Mouse (Mus musculus) testis, postnatal 10 days (tissue): ENCODE measurements at regions not wholly inside any gene's neighbourhood (a gene's known extent, or its start where the extent isn't known, plus 50 kb on each side); places are given as distances from the start of the nearest gene placed in this dataset.
A peak's percentile ranks its signal among the peaks of the same experiment; 100 is the strongest.
"Not testable (repeated sequence)": the region's sequence is repeated elsewhere in the genome, so short reads cannot be mapped to it uniquely, and the experiment has no call there.

ENCODE experiments used
- DNase-seq: peaks from one replicate; pipeline ENCODE4 v3.0.0; 2021; ENCODE audit warnings: low spot score

DNA sequence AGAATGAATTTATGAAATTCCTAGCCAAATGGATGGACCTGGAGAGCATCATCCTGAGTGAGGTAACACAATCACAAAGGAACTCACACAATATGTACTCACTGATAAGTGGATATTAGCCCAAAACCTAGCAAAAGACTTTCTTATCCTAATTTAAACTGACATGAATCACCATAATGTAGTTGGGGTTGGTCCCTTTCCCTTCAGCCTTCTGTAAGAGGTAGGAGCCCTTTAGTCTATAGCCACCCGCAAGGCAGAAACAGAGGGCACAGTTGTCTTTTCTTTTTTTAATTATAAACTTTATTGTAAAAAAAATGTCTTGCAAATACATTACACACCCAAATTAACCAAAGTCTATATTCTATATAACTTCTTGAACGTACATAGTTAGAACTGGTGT, 81.3 kb downstream of the Ogfrl1 start:
- DNase-seq, result not testable (repeated sequence)

DNA sequence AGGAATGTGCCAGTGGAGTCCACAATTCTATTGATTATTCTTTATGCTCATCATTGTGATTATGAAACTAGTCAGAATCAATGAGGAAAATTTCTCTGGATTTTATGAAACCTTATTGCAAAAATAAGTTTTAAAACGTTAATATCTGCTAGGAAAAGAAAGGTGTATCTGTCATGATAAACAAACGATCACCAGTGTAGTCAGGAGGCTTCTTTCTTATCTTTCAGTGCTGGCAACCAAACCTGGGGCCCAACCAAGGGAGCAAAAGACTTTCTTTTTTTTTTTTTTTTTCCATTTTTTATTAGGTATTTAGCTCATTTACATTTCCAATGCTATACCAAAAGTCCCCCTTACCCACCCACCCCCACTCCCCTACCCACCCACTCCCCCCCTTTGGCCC, 82.7 kb downstream of the Ogfrl1 start:
- DNase-seq, result not testable (repeated sequence)

- no peak for DNase-seq
Measured at GRCm38 (mm10) chr1:23292718-23293117, 104.9 kb downstream of the Ogfrl1 start.

DNA sequence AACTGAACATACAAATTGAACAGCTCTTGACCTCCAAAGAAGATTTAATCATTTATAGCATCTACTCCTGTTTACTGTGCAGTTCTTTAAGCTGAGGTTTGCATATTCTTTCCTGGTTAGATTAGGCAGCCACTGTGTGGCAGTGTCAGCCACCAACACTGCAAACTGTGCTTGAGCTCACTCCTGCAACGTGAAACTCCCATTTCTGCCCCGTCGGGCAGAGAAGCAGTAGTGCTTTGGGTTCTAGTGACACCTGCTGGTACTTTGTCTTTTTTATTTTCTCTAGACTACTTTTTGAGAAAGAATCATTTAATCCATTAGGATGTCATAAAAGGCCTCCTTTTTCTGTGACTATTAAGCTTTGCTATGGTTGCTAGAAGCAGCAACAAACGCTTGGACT, 110.8 kb downstream of the Ogfrl1 start:
- peak; percentile 50 for DNase-seq

DNA sequence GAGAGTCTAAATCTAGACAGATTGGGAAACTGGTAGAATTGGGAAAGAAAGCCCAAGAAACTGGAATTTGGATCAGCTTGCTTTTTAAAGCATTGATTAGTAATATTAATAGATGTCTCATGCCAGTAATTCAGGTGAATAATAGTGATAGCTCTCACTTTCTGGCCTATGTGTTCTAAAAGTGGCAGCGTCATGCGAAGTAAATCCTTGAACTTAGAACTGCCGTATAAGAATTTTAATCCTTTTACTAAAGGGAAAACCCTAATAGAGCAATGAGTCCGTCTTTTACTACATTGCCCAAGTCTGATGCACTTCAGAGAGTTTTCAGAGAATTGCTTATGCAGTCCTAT, 114.7 kb downstream of the Ogfrl1 start:
- DNase-seq, result no peak

DNA sequence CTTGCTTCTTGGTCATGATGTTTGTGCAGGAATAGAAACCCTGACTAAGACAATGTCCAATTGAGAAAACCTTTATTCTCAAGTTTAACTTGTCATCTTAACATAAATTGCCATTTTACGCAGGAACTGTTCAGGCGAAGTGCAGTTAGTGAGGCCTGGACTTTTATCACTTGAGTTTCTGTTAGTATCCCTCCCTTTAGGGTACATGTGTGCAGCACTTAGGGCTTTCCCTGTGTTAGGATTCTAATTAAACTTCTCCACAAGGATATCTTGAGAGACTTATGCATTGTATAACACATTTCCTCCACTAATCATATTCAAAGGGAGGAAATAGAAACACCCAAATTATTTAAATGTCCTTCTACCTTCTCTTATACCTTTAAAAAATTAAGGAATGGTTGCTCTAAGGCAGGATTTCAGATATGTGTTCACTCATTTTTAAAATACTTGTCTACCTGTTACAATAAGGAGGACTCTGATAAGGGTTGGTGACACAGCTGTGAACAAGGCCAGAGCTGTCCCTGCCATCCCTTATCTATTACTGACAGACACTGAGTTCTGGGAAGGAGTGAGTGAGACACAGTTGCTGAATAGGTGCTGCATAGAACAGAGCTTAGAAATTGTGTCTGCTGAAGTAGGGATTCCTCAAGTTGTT, 115.2 kb downstream of the Ogfrl1 start:
- DNase-seq, result no peak

GRCm38 (mm10) chr1:23279827-23280226, 117.7 kb downstream of the Ogfrl1 start:
- DNase-seq, result no peak

- no peak for DNase-seq
Measured at GRCm38 (mm10) chr1:23272077-23272476, 125.5 kb downstream of the Ogfrl1 start.

- no peak for DNase-seq
Measured at GRCm38 (mm10) chr1:23270910-23271822, 126.4 kb downstream of the Ogfrl1 start.

GRCm38 (mm10) chr1:23268062-23268461, 129.5 kb downstream of the Ogfrl1 start:
- DNase-seq, result no peak

DNA sequence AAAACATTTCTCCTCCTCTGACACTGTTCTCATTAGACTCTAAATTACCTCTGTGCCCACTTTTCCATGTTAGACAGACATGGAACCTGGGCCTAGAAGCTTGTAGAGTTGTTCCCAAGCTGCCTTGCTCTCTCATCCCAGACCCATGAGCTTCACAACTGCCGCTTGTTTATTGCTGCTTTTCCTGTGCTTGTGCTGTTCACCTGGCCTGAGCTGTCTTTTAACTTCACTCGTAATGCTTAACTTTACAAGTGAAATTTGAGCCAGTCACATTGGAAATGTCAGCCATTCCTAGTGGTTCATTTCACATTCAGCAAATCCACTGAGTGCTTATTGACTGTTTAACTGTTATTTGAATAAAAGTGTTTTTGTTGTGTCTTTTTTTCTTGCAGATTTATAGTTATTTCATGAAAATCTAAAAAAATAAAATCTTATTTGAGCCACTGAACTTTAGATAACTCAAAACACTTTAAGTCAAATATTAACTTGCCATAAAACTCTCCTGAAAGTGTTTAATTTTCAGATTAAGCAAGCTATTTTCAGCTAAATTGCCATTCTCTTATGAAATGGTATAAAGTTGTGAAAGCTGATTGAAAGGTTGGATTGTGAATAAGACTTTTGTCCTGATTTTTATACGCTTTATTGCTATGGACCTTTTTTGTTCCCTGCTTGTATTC, 131.9 kb downstream of the Ogfrl1 start:
- no peak for DNase-seq

DNA sequence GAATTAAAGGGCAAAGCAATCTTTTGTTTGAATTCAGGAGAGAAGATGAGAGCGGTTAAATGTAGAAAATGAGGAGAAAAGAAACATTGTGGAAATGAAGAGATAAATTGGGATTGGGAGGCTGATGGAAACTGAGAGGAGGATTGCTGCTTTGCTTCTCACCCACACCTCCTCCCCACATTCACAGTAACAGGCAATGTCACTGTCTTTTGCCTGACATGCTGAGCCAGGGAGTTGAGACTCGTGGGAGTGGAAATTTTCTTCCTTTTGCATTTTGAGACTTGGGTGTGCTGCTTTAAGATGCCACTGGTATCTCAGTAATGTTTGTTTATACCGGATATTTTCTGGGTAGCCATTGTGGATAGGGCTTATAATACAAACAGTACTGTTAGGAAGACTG, 133.3 kb downstream of the Ogfrl1 start:
- DNase-seq, result no peak

GRCm38 (mm10) chr1:23263798-23264197, 133.8 kb downstream of the Ogfrl1 start:
- DNase-seq, result no peak

- no peak for DNase-seq
Measured at GRCm38 (mm10) chr1:23261652-23262051, 135.9 kb downstream of the Ogfrl1 start.

- no peak for DNase-seq
Measured at GRCm38 (mm10) chr1:23257306-23257895, 140.2 kb downstream of the Ogfrl1 start.

GRCm38 (mm10) chr1:23256630-23257001, 141.0 kb downstream of the Ogfrl1 start:
- peak; percentile 88 for DNase-seq

- peak; percentile 98 for DNase-seq
Measured at GRCm38 (mm10) chr1:23255925-23256629, 141.5 kb downstream of the Ogfrl1 start.

DNA sequence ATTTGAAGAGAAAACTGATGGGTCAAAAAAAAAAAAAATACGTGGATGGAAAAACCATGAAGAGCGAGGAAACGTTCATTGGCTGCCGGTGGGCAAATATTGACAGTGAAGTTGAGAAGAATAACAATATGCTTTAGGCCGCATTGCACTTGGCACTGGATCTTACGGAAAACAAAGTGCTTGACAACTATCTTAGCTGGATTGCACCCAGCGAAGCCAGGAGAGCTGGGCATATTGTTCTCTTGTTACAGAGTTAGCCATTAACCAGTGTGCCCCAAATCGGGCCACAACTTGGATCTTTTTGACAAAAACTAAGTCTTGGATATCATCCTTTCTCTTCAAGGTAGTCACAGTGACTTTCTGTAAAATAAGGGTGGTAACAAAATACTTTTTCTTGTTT, 143.3 kb downstream of the Ogfrl1 start:
- DNase-seq, result no peak

DNA sequence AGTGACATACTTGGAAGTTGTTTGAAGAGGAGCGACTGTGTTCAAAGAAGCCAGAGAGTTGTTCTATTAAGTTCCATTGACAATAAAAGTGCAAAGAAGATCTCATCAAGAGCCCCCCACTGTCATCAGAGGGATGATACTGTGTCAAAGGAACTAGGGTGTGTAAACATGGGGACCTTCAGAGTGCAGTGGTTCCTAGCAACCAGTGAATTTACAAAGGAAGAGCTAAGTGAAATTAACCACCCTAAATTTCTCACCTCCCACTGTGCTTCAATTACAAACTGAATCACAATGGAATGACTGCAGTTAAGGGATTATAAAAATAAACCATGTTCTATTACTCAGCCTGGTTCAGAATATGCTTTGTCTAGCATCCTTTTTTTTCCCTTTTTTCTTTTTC, 129.5 kb upstream of the 4933415F23Rik start:
- no peak for DNase-seq

GRCm38 (mm10) chr1:23228478-23228877, 126.4 kb upstream of the 4933415F23Rik start:
- DNase-seq, result no peak

DNA sequence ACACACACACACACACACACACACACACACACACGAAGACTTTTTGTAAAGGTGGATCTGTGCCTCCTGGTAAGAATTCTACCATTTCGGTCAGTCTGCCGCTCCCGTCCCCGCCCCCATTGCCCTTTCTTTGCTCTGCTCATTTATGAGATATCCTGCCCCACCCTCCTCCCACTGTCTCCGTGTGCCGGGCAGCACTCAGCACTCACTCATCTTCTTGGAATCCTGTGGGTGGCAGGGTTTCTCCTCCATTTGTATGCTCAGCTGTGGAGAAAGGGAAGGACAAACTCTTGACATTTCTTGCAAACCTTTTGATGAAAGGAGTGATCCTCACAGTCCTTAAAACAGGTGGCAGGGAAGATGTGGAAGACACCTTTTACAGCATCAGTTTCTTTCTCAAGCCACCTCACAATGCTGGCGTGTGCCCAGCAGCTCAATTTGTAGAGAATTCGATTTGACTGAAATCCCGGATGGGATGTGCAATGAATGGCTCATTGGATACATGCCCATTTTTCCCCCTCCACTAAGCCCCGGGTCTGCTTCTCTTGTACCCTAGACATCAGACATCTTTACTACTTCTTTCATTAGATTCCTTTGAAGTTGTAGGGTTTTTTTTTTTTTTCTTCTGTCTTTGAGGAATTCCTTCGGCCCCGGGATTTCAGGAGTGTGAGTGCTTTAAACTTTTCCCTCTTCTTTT, 112.6 kb upstream of the 4933415F23Rik start:
- peak; percentile 46 for DNase-seq
